Mouse (Mus musculus) brain, embryonic 14.5 days (tissue): ENCODE results near the gene Chrdl2. TPM values are rescaled to one million over a fixed set of nuclear protein-coding genes. Genes with fewer than 3 reads are reported as not detected.
"Not testable (repeated sequence)": the region's sequence is repeated elsewhere in the genome, so short reads cannot be mapped to it uniquely, and the experiment has no call there.

Experiments
- DNase-seq: peaks from one replicate; pipeline ENCODE4 v3.0.0-alpha.2; 2011; ENCODE audit warnings: low read depth
- CTCF ChIP-seq: fragments of 200-500 bp; IDR thresholded peaks from 2 replicates; pipeline ENCODE4 v1.5.1; 2012; ENCODE audit warnings: inconsistent platforms, mild to moderate bottlenecking, moderate library complexity, borderline replicate concordance; ENCODE audit not compliant: insufficient read depth, insufficient read length; ENCODE audit errors: extremely low read depth
- POLR2A ChIP-seq: fragments of 200-500 bp; IDR thresholded peaks from 2 replicates; pipeline ENCODE4 v1.6.1; 2012; ENCODE audit warnings: mild to moderate bottlenecking, inconsistent platforms, borderline replicate concordance; ENCODE audit not compliant: poor library complexity, insufficient read depth, insufficient read length, severe bottlenecking; ENCODE audit errors: extremely low read depth
- polyA plus RNA-seq: library from polyadenylated mRNA; depleted of rRNA; stranded (reverse); fragments of >200 nt; gene quantifications from 2 replicates; pipeline ENCODE4 v1.2.3, GENCODE M21; 2012; rRNA removed

Gene Chrdl2
- polyA plus RNA-seq: 0.13 and 0.21 TPM in 2 replicates

DNA sequence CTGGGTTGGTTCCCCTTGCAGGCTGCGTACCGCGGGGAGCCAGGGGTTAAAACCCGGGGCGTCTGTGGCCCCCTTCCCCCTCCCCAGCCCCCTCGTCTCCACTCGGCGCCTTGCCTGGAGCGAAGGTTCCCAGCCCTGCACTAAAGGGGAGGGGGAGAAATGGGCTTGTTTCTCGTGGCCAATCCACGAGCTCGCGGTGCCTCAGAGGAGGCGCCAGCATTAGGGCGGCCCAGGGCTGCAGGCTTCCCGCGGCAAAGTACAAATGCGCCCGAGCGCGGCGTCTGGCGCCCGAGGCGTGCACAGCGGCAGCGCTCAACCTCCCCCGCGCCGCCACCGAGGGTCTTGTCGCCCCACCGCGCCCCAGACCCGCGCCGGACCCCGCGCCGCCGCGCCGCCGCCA is at the start of gene Chrdl2:
TSS of gene Chrdl2 (plus strand) at position 383 of the 400 bp plus-strand sequence.
- DNase-seq: peak; percentile 78
- no peak for TF ChIP-seq POLR2A
- no peak for TF ChIP-seq CTCF

DNA sequence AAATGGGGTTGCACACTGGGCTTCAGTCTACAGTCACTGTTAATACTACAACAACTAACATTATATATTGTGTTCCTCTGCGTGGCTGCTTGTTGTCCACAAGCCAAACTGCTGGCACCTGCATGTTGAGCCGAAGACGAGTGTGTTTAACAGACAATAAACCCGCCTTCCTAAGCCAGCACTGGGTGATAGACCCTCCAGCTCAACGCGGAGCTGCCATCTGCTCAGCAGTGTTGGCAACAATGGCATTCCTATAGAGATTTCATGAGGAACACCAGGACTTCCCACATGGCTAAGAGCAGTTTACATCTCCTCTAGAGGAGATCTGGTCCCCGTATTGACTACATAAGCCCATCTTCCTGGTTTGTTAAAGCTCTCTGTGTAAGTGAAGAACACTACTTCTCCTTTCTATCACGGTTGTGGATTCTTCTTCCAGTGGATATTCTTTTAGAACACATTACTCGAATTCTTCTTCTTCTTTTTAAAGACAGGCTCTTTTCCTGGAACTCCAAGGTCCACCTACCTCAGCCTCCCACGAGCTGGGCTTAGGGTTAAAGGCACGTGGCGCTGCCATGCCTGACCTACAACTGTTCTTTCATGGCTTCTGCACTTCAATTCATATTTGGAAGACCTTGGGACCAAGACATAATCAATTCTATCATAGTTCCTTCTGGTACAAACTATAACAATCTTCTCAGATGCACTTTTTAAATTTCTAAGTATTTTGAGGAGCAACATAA is 48.6 kb upstream of the Chrdl2 start:
- DNase-seq: peak; percentile 60

GRCm38 (mm10) chr7:99960571-99960970 is 45.4 kb upstream of the Chrdl2 start:
- not testable (repeated sequence) for DNase-seq

More for the DNA sequence above, 48.6 kb upstream of the Chrdl2 start:
- no peak for TF ChIP-seq POLR2A
- no peak for TF ChIP-seq CTCF

GRCm38 (mm10) chr7:99961518-99961917 is 44.5 kb upstream of the Chrdl2 start:
- no peak for TF ChIP-seq POLR2A
- TF ChIP-seq CTCF: no peak
- DNase-seq: no peak

DNA sequence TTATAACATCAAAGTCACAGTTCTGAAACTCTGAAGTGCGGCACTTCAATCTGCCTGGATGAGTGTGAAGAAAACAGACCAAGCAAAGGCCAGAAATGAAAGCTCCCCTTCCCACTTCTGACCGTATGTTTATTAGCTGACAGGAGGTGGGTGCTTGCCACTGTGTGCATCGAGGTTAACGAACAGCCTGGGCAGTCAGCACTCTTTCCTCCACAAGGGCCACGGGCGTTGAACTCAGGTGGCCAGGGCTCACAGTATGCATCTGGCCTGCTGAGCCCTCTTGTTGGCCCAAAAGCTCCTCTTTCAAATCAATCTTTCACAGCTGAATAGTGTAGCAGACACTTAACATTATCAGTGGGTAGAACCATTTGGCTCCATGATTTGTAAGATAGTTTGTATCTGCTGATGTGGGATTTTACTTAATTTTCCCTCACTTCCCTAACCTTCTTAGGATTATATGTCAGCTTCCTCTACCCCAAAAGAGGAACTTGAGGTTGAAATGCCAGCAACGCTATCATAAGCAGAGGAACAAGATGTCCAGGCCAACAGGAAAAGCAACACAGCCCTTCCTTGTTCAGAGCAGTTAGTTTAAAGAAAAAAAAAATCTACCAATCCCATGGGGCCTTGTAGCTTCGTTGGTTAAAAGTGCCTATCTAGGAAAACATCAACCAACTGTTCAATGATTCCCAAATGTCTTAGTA is 43.3 kb upstream of the Chrdl2 start:
- no peak for TF ChIP-seq POLR2A
- TF ChIP-seq CTCF: no peak
- DNase-seq: no peak

GRCm38 (mm10) chr7:99963237-99963860 is 42.6 kb upstream of the Chrdl2 start:
- TF ChIP-seq CTCF: no peak
- no peak for DNase-seq

DNA sequence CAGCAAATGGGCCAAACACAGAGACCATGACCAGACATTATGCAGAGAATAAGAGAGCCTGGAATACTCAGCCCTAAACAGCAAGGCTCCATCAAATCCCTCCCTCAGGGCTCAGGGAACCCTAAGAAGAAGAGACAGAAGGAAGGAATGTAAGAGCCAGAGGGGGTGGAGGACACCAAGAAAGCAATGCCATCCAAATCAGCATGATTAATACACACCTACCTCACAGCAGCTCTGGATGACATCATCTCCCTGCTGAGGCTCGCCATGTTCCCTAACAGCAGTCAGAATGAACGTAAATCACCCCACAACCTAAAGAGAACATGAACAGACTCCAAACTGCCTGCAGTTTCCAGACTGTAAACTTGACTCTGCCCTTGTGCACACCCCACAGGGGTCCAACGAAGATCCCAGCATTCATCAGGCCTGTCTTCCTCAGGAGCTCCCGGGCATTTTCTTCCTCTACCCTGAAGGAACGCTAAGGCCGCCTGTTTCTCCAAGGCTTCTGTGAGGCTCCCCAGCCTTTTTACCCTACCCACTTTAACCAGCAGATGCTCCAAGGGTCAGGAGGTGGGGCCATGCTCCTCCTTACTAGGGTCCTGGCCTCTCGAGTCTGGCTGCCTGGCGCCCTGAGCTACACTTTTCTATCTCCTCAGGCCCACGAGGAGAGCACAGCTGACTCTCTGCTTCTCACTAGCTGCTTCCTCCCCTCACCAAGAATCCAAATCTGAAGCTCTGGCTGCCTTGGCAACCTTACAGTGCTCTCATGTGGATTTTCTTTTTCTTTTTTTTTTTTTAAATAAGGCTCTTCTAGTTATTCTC is 40.7 kb upstream of the Chrdl2 start:
- peak; percentile 76 for DNase-seq
- TF ChIP-seq CTCF: no peak
- no peak for TF ChIP-seq POLR2A

- DNase-seq: peak; percentile 56
- TF ChIP-seq POLR2A (no peak), CTCF (no peak)
These were observed 39.8 kb upstream of the Chrdl2 start for GRCm38 (mm10) chr7:99966011-99966721.

- TF ChIP-seq POLR2A: no peak
- TF ChIP-seq CTCF: no peak
- DNase-seq: no peak
These were observed 36.8 kb upstream of the Chrdl2 start for GRCm38 (mm10) chr7:99969151-99969550.

- no peak for DNase-seq
- TF ChIP-seq POLR2A (no peak), CTCF (no peak)
These were observed 34.0 kb upstream of the Chrdl2 start for GRCm38 (mm10) chr7:99971926-99972325.

DNA sequence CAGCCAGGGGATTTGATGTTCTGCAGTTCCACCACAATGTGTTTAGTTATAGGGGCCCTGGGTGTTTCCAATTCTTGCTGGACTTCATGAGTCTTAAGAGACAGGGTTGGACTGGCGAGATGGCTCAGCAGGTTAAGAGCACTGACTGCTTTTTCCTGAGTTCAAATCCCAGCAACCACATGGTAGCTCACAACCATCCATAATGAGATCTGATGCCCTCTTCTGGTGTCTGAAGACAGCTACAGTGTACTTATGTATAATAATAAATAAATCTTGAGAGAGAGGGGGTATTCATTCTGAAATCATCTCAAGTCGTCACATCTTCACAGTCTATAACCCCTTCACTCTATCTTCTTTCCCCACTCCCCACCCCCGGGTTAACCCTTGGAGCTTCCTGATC is 33.1 kb upstream of the Chrdl2 start:
- not testable (repeated sequence) for DNase-seq
